Mouse (Mus musculus): ENCODE results near the gene Hcrt.

DNA sequence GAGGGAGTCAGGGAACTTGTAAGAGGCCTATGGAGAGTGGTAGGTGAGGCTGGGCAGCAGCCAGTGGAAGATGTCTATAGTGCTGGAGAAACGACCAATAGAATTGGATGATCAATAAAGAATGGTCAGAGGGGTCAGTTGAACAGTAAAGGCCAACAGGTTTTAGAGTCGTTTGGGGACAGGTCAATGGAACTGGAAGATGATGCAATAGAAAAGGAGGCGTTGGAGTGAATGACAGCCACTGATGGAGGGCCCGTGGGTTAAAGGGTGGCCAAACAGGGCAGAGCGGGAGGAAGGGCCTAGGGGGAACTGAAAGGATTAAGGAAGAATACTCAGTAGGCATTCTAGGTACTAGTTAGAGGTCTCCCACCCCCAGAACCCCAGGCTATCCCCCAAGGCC lies 15.6 kb downstream of the Hcrt start:
- TF ChIP-seq POLR2A (IDR thresholded peaks at IDR 0.05; ENCODE audit: low read depth, low read length) (no peak), CTCF (IDR thresholded peaks at IDR 0.05; ENCODE audit: borderline replicate concordance, insufficient read depth, low read length) (no peak)
